Mouse (Mus musculus): ENCODE results near the gene Tuba1a.
"Not testable (repeated sequence)": the region's sequence is repeated elsewhere in the genome, so short reads cannot be mapped to it uniquely, and the experiment has no call there.

The Tuba1a gene

DNA sequence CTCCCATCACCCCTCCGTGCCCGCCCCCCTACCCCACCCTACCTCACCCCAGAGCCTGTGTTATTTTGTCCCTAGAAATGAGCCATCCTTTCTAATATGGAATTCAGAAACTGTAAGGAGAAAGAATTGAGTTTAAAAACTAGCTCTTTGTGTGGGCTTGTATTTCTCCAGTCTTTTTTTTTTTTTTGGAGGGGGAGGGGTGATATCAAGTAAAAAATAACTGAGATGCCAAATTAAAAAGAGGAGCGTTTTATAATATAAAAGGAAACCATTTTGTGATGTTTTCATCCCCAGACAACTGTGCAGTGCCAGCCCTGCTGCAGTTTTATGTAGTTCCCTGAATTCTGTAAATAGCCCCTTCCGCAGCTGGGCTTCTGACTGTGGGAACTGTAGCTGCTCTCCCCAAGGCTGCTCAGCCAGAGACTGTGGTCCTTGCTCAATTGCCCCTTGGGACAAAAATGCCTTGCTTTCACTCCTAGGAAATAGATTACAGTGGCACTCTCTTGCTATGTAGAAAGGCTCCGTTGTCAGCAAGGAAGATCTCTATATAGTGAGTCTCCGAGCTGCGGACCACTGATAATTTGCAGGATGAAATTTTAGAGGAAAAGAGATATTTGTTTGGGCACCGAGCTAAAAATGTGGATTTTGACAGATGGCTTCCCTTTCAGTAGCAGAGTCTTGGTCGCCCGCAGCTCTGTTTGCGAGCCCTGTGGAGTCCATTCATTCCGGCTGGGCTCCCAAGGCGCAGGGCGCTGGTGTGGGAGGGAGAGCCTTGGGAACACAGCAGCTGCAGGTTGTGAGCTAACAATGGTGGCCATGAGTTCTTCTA, 1.1 kb upstream of the Tuba1a start:
- DNase-seq: peak; percentile 60

DNA sequence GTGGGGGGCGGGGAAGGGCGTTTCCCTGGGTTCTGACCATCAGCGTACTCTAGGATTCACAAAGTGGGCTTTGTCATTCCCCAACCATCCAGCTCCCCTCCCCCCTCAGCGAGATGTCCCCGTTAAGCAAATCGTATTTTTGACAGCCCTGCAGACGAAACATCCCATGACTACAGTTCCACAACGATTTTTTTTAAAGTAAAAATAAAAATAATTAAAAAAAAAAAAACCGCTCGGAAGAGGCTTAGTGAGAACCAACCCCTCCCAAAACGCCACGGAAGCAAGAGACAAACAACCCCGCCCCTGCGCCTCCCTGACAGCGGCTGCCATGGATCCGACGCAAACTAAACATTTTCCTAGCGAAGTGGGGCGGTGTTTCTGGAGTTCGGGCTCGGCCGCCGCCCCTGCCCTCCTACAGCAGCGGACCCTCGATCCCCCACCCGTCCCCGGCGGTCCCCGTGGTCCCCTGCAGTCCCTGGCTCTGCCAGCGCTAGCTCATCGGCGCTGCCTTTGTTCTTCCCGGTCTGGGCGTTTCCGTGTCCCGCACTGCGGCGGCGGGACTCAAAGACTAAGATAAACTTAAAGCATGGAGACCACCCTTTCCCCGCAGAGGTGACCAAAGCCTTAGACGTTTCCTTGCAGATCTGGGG, 627 bp downstream of the Tuba1a start:
- peak; percentile 75 for DNase-seq

DNA sequence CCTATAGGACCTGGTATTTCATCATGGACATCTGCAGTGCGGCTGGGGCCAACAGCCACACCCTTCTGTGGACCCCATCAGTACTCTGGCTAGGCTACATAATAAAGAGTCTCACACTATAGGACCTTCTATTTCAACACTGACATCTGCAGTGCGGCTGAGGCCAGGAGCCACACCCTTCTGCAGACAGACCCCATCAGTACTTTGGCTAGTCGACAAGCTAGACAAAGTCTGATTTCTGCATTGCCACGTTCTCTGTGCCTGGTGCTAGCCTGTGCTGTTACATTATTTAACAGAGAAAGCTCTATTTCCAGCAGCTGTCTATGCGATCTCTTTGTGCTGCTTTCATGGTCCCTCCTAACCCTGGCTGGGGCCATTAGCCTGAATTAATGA, 1.4 kb downstream of the Tuba1a start:
- no peak for DNase-seq

DNA sequence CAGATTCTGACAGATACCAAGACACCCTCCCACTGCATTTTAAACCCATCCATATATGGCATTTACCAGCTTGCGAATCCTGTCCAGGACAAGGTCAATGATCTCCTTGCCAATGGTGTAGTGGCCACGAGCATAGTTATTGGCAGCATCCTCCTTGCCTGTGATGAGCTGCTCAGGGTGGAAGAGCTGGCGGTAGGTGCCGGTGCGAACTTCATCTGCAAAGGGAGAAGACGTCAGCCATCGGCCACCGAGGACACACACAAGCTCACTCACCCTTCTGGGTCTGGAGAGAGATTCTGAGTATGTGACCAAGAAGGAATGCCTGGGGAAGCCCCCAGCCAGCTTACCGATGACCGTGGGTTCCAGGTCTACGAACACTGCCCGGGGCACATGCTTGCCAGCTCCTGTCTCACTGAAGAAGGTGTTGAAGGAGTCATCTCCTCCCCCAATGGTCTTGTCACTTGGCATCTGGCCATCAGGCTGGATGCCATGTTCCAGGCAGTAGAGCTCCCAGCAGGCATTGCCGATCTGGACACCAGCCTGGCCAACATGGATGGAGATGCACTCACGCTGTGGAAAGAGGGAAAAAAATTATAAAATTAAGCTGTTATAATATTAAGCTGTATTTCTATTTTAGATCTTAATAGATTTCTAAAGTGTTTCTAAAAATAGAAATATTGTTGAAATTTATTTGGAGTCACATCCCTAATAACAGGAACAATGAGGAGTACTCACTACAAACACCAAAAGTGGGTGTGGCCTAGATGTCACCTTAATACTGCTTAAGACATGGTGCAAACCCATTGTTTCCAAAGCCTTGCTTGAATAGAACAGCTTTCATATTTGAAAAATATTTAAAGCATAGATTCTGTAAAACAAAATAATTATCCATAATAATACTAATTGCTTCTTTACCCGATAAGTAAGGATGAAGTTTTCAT, 2.1 kb downstream of the Tuba1a start:
- not testable (repeated sequence) for DNase-seq

DNA sequence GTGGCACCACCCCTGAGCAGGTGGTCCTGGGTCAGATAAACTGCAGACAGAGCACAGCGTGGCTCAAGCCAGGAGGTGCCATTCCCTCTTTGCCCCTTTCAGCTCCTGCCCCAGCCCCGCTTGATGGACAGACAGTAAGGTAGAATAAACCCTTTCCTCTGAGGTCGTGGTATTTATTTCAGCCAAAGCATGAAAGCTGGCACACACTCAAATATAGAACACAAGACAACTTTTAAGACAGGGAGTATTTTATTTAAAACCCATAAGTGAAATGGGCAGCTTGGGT, 4.0 kb downstream of the Tuba1a start:
- DNase-seq: no peak

DNA sequence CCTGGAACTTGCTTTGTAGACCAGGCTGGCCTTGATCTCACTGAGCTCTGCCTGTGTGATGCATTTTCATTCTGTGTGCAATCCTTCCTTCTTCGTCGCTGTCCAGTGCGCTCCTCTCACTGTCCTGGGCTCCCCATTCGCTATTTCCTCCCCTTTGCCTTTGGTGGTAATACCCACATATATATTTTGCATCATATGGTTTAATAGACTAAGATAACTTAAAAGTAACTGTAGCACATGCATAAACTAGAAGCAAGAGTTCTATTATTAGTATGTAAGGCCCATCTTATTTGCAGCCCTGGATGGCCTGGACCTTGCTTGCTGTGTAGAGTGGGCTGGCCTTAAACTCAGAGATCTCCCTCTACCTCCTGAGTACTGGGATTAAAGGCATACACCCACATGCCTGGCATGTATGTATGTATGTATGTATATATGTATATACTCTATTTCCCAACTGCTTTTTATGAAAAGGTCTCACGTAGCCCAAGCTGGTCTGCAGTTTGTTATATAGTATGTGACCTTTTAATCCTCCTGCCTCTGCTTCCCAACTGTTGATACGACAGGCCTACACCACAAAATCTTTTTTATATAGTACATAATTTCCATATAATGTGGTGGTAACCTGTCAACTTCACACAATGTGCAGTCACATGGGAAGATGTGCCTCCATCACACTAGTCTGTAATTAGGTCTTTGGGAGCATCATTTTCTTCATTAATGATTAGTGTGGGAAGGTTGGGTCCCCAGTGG, 4.5 kb downstream of the Tuba1a start:
- DNase-seq: no peak

DNA sequence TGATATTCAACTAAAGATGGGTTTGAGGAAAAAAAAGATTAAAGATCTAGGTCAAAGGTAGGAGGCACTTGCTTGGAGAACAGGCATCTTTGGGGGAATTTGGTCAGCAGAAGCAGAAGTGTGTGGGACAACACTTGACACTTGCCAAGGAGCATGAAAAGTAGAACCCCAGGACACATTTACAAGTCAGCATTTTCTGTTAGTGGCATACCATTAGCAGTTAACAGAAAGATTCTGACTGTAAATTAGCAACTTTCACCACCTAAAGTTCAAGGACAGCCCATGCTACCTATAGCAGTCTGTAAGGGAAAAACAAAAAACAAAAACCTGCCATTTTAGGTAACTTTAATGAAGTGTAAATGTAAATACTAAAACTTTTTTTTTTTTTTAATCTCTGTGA, 5.1 kb downstream of the Tuba1a start:
- no peak for DNase-seq

DNA sequence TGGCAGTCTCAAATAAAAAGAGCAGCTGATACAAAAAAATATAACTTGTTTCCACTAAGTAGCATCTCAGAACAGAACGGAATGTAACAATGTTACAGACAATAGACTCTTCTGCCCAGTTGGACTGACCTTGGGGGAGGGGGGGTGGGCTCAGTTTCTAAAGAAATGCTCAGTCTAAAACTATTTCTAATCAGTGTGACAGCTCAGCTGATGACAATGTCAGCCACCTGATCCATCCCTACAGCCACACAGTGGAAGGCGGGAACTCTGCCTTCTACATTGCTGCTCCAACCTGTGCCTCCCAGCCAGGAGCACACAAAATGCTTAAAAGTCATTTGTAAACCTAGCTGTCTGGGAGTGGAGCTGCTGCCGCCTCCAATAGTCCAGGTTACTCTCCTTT, 5.6 kb downstream of the Tuba1a start:
- no peak for DNase-seq

DNA sequence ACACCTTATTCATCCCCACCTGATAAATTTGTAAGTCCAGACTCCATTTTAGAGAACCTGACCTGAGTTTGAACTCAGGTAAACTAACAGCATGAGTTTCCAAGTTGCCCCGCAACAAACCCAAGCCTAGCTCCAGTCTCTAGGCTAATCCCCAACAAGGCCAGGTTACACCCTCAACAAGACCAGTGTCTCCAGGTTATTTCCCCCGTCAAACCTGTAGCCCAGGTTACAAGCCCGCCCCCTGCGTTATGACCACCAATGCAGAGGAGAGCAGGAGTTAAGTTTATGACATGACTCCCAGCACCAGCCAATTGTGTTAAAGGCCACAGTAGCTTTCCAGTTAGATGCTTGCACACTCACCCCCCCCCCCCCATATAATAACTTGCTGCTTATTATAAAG, 10.4 kb downstream of the Tuba1a start:
- DNase-seq: no peak

DNA sequence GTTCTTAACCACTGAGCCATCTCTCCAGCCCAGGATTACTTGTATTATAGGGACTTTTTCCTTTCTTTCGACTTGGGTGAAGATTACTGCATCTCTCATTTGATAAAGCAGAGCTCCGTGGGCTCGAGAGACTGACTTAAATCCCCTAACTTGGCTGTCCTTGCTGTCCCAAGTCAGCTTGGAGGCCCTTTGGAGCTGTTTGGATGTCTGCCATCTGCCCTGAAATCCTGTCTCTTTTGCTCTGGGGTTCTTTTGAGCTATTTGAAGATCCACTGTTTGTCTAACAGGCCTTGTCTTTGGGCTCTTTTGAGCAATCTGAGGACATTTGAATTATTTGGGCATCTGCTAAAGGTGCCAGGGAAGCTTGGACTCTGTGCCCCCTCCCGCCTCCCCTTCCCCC, 11.4 kb downstream of the Tuba1a start:
- no peak for DNase-seq

DNA sequence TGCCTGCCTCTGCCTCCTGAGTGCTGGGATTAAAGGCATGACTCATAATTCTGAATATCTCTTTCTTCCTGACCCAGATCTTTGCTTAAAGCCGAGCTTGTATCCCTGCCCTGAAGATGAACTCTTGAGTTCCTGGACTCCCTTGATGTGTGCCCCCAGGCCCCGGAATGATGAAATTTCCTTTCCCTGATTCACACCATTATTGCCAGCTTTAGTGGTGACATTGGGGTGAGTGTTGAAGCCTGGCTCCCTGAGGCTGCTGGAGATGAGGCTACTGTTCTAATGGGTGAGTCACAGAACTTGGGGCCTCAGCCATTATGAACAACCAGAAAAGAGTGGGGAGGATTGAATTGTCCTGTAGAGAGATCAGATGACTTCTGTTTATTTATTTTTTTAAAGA, 12.0 kb downstream of the Tuba1a start:
- DNase-seq: no peak

DNA sequence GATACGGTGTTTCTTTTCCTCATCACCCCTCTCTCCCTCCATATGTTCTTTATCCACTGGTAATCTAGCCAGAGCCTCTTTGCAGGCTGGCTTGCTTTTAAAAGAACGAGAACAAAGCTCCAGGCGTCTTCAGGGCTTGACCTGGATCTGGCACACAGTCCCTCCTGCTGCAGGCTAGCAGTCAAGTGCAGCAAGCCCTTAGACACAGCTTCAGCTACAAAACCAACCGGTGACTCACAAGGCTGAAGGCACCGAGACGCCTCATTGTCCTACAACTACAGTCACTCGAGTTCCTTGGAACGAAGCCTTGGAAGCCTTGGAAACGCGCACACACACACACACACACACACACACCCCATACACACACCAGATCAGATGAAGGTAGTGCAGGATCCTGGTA, 12.7 kb downstream of the Tuba1a start:
- DNase-seq: no peak

DNA sequence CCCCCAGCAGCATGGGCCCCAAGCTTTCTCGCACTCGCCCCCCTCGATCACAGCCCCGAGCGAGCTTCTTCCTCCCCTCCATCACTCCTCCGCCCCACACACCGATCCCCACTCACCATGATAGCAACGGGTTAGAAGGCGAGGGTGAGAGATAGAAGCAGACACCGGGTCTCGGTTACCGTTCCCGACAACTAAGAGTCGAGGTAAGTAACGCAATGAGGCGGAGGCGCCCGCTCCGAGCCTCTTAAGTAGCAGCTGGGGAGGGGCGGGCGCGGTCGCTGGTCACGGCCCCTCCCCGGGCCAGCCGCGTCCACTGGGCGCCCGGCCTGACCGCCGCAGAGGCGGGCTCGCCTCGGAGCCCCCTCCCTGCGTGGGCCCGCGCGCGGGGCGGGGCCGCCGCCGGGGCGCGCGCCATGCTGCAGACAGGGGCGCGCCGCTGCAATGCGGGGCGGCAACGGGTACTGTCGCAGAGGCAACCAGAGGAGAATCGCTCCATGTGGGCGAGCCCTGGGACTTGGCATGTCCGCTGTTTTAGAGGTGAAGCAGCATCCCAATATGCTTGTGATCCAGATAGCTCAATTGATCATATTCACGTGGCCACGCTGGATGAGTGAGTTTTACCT, 19.2 kb downstream of the Tuba1a start, which contains the start of gene Tuba1b:
Gene Tuba1b, minus strand, starts transcription at position 349 of the 623 bp plus-strand sequence.
- peak; percentile 95 for DNase-seq

DNA sequence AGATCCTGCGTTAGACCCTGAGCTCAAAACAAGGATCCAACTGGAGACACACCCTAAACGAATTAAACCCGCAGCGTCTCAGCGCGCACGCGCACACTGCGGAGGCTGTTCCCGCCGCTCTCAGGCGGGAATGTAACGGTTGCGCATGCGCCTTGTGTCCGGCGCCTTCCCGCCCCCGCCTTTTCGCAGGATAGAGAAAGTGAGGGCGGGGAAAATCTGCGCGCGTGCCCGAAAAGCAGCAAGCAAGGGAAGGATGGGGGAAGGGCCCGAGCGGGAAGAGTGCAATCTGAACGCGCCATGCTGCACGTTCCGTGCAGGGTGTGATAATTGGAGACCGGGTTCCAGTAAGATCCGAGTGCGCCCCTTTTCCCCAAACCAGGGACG, 19.7 kb downstream of the Tuba1a start:
- DNase-seq: peak; percentile 95

DNA sequence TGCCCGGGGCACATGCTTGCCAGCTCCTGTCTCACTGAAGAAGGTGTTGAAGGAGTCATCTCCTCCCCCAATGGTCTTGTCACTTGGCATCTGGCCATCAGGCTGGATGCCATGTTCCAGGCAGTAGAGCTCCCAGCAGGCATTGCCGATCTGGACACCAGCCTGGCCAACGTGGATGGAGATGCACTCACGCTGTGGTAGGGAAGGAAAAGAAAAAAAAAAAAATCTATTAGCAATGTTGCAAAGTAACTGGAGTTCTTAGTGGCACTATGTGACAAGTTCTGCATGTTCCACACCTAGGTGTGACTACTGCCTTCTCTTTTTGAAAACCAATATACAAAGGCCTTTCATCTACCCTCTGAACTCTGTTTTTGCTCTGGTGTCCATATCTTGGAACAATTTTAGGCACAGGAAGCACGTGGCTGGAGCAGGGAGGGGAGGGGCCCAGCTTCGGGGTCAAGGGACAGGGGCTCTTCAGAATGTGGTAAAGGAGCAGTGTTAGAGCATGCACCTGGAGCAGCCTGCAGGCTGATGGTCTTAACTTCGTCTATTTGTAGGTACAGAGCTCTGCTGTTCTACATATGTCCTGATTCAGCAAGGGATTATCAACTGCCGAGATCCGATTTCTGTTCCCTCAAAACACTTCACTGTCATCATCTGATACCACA, 20.4 kb downstream of the Tuba1a start:
- not testable (repeated sequence) for DNase-seq

DNA sequence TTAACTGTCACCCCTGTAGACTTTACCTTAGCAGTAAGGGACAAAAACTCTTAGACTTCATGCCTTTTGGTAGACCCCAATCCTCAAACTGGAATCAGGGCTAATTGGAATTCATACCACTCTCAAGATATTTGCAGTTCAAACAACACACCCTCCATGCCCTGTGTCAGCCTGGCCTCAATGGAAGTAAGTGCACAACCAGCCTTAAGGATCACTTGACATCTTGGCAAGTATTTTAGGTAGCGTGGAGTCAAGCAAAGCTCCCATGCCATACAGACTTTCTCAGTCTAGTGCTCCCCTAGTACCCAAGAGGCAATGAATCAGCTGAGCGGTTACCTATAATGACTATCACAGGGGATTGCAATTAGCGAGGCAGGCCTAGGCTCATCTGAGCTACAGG, 22.5 kb downstream of the Tuba1a start:
- DNase-seq: no peak

DNA sequence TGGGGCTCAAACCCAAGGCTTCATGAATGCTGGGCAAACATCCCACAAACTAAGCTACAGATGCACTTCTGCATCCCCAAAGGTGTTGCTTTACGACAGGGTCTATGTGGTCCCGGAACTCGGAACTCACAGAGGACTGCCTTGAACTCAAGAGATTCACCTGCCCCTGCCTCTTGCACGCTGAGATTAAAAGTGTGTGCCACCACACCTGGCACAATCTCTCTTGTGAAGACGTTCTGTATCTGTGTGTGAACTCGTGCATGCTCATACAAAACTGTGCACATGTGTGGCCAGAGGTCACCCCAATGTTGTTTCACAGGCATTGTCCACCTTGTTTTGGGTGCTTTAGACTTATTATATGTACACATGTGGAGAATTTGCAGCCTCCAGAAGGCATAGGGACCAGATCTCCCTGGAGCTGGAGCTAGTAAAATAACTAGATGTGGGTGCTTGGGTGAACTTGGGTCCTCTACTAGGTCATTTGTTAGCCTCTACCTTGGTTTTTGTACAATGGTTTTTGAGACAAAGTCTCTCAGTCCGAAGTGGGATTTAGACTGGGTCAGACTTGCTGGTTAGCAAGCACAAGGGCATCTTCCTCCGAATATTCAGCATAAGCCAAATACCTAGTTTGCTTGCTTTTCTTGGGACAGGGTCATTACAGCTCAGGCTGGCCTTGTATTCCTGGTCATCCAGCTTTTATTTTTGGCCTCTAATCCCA, 23.3 kb downstream of the Tuba1a start:
- no peak for DNase-seq

DNA sequence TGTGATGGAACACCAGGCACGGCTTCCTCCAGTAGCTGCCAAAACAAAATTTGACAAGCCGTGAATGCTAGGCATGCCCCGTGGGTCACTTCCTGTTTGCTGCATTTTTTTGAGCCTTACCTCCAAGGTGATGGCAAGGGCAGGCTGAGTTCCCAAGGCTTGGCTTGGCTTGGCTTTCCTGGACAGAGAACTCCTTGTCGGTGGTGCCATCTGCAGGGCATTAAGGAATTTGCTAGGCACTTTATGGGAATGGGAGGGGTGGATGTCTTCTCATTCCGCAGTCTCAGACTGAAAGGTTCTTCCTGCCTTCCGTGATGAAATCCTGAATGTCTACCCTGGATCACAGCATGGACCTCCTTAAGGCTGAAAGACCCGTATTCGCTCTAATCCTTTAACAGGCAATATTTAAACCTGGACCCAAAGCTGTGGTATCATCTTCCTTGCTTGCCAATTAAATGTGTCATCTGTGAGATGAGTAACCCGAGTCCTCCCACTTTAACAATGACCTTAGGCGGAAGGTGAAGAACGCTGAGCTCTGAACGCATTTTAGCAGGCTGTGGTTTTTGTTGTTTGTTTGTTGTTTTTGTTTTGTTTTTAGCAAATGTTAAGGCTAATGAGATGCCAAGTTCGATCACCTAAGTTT, 24.8 kb downstream of the Tuba1a start:
- DNase-seq: peak; percentile 61

DNA sequence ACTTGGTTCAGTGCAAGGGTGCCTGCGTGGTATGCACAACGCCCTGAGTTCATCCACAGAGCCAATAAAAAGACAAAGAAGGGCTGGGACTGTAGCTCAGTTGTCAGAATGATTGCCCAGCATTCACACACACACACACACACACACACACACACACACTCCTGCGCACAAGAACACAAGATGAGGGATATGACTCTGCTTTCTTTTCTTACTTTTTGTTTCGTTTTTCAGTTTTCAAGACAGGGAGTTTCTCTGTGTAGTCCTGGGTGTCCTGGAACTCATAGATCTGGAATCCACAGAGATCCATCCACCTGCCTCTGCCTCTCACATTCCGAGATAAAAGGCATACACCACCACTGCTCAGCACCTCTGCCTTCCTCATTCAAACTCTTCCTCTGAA, 25.9 kb downstream of the Tuba1a start:
- no peak for DNase-seq

DNA sequence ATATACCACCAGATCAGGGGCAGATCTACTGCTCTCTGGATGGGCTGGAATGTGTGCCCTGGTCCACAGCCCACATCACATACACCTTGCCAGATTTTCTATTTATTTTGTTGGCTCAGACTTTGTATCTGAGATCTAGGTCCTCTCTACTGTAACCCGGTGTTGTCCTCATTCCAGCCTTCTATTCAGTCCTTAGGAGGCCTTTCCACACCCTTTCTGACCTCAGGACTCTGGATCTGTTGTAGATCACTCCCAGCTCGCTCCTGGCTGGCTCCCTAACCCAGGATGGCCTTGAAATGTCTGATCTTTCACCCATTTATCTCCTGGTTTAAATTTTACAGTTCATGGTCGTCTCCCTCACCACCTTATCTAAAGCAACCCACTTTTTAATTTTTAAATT, 28.8 kb downstream of the Tuba1a start:
- DNase-seq: no peak

Measured in right cerebral cortex, postnatal 25 days (tissue).